Mouse (Mus musculus) spleen, postnatal 14 days (tissue): ENCODE measurements around the gene Ldlr.
A peak's percentile ranks its signal among the peaks of the same experiment; 100 is the strongest.
"Not testable (repeated sequence)": the region's sequence is repeated elsewhere in the genome, so short reads cannot be mapped to it uniquely, and the experiment has no call there.

Experiments used
- DNase-seq, 2 experiments: peaks; one replicate each; pipeline ENCODE4 v3.0.0; 2021 to 2022; ENCODE audit warnings: low spot score in 2 of 2

Ldlr gene

DNA sequence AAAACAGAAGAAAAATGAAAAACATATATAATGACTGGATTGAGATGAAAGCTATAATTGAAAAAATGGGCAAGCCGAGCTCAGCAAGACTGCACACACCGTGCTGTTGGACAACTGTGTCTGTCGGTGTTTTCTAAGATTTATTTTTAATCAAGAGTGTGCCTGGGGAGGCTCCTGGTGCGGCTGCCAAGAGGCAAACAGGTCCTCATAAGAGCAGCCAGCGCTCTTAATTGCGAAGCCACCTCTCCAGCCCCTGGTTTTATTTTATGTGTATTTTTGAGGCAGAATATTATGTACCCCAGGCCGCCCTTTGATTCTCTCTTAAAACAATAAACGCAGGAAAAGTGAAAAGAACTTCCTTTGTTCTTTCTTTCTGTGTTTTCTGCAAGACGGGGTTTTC, 65.0 kb downstream of the Ldlr start:
- DNase-seq: no peak

DNA sequence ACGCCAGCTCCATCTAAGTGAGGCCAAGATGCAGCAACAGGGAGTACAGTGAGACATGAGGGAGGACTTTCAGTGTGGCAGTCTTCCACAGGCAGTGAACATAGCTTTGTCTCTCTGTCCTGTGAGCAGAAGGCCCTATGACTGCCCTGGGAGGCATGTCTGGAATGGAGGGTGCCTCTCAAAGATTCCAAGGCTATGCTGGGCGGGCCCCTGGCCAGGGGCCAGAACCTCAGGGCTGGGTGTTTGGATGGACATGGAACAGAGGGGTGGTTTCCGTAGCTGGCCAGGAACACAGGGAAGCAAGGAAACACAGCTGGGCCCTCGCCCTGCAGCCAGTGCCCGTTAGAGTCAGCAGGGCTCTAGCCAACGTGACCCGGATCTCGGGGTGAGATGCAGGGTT, 68.6 kb downstream of the Ldlr start:
- DNase-seq: no peak

DNA sequence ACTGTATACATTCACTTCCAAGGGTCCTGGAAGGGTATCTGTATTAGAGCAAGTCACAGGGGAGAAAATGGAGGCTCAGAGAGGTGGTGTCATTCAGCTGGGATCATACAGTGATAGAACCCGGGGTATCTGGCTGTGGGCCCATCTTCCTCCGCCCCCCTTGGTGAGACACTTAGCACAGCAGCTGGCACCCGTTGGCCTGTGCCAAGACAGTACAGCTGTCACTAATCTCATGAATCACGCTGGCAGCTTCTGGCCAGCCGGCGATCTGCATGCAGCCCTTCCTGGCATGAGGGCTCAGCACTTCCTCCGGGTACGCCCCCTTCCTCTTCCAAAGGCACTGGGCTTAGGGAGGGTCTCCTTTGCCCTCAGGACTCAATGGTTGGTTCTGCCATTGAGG, 69.4 kb downstream of the Ldlr start:
- no peak for DNase-seq

DNA sequence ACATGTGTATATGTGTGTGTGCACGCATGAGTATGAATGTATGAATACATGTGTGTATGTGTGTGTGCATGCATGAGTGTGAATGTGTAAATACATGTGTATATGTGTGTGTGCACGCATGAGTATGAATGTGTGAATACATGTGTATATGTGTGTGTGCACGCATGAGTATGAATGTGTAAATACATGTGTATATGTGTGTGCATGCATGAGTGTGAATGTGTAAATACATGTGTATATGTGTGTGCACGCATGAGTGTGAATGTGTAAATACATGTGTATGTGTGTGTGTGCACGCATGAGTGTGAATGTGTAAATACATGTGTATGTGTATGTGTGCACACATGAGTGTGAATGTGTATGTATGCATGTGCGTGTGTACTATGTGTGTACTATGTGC, 70.2 kb downstream of the Ldlr start:
- not testable (repeated sequence) for DNase-seq

DNA sequence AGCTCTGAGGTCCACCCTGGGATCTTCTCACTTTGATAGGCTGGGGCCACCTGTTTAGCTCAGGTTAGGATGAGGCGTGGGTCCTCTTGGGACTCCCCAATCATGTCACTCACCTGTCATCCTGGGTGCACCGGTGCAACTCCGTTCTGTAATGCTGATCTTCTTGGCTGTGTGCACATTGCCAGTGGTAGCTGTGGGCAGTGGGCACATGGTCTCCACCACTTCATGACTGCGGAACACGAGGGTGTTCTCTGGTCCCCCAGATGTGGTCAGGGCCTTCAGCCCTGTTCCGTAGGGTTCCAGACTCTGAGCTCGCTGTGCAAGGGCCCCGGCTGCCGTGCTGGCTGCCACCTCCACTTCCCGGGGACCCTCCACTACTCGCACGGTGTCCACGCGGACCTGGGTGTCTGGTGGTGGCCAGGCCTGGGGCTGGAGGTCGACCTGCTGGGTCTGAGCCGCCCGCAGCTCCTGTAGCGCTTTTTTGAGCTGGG, 71.1 kb downstream of the Ldlr start:
- DNase-seq: no peak

DNA sequence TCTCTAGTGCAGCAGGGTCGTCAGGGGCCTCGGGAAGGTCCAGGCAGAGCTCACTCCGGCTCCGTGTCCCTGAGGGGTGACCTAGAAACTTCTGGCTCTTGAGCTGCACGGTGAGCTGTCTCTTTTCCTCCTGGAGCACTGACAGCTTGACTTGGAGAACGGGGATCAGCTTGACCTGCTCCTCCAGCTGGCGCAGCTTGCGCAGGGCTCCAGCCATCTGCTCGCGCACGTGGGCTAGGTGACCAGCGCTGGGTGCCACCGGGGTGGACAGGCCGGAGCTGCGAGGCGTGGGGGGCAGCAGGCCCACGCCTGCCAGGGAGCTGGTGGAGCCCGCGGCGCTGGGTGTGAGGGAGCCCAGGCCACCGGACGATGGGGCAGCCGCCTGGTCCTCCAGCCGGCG, 71.6 kb downstream of the Ldlr start:
- no peak for DNase-seq

- DNase-seq: no peak
Measured at GRCm38 (mm10) chr9:21795579-21795978, 72.3 kb downstream of the Ldlr start.

GRCm38 (mm10) chr9:21796259-21796658, 73.0 kb downstream of the Ldlr start:
- DNase-seq: no peak

GRCm38 (mm10) chr9:21796919-21797318, 73.6 kb downstream of the Ldlr start:
- DNase-seq: no peak

DNA sequence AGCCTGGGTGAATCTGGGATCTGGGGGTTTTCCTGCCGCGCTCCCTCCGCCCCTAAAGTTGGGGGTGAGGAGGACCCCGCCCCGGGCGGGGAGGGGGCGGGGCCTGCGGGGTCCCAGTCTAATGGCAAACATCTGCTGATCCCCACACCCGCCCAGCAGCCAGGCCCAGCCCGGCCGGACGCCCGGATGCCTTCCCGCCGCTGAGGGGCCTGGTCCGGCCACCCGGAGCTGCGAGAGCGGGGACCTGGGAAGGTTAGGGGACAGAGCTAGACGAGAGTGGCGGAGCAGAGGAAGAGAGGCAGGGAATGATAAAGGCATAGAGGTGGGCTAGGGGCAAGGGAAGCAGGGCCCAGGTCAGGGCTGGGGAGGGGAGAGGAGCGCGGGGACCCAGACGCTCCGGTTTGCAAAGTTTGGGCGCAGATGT, 74.7 kb downstream of the Ldlr start:
- DNase-seq: no peak

DNA sequence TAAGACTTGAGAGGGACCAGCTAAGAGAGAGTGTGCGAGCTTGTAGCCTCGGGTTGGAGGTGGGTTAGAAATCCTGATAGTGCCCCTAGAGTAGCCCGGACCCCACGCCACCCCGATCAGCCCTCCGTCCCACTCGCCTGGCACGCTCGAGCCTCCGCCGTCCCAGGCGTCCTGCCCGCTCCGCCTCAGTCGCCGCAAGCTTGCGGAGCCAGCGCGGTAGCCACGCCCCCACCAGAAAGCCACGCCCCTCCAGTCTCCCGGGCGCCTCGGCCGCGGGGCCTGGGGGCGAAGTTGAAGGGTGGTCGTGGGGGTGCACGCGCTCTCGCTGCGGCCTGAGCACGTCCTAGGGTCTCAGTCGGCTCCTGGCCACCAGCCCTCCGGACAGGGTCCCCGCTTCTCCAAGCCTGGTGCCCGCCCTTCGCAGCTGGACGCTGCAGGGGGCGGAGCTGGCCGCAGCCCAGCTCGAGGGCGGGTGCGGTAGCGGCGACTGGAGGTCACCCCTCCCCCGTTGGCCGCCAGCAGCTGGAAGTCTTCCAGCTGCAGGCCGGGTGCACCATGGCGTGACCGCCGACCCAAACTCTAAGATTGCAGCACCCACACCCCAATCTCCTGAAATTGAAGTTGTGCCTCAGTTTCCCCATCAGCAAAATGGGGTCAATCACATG, 75.2 kb downstream of the Ldlr start, which contains the start of gene Kank2:
Gene Kank2, minus strand, starts transcription at position 400 of the 665 bp plus-strand sequence.
- peak; percentile 62 to 71 for DNase-seq

DNA sequence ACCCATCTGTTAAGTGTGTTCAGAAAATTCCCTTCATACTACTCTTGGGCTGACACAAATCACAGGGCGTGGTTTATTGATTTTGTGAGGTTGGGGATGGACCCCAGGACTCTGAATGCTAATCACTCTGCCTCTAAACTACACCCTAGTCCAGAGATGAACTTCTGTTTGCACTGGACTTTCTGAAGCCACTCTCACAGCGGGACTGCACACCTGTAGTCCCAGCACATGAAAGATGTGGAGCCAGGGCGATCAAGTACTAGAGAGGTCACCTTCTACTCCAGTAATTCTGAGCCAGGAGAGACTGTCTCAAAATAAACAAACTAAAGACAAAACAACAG, 75.7 kb downstream of the Ldlr start:
- no peak for DNase-seq
